ENCODE assay signal across 13 mouse cellular contexts in genomic region chr8:3348142-3348823, GRCm38 (mm10). TPM values are rescaled to one million over a fixed set of nuclear protein-coding genes. Genes with fewer than 3 reads are reported as not detected.
DNase-seq lines count a peak whose midpoint lies in the region; ATAC-seq and TF ChIP-seq lines count a peak whose summit lies in the region.
"Had no signal": no experiment of that assay in that cellular context is flagged by ENCODE, and none has a peak within 500 bp of the region (broad histone marks: within the 10 kb centered on the region; RNA-seq: fewer than 3 reads in every experiment).

No protein-coding gene starts in this region.

- POLR2A ChIA-PET in Patski (lab: Charles Lee) = no interaction called here

- WGBS in hindbrain, postnatal 0 days = 41% methylated on average over 13 of the region's 13 CpGs
- WGBS in hindbrain, embryonic 11.5 days = 50% methylated on average over 13 of the region's 13 CpGs
- 28% methylated on average over 13 of the region's 13 CpGs for WGBS in liver, postnatal 0 days (ENCODE audit: insufficient replicate concordance)

- in situ Hi-C loops in Patski (cut with MboI; ENCODE audit: low pct_unique_long_range_greater_than_20kb) = no loop called here

- TF ChIP-seq EP300 in liver, postnatal 0 days (IDR thresholded peaks at IDR 0.05; ENCODE audit: low read depth) = no peak

- no peak overlapping the region for H3K9ac ChIP-seq in hindbrain, postnatal 0 days (replicated peaks; ENCODE audit: low read length)
- H3K9ac ChIP-seq in hindbrain, embryonic 11.5 days (ENCODE audit: low read depth, low read length) = no peak overlapping the region
- H3K9ac ChIP-seq in liver, postnatal 0 days (replicated peaks) = no peak overlapping the region
- H3K9ac ChIP-seq: lung, embryonic 15.5 days had no signal

- H3K4me3 ChIP-seq in hindbrain, postnatal 0 days (ENCODE audit: low read length) = no peak overlapping the region
- H3K4me3 ChIP-seq in hindbrain, embryonic 11.5 days (ENCODE audit: low read depth, low read length) = no peak overlapping the region
- no peak overlapping the region for H3K4me3 ChIP-seq in liver, postnatal 0 days (ENCODE audit: low read depth, low read length)
- H3K4me3 ChIP-seq: heart, adult 2 months; lung, embryonic 15.5 days had no signal

- H3K9me3 ChIP-seq in hindbrain, postnatal 0 days (ENCODE audit: low read length) = no peaks in the 10 kb centered on the region
- H3K9me3 ChIP-seq in hindbrain, embryonic 11.5 days (ENCODE audit: control insufficient read depth, low read length) = no peaks in the 10 kb centered on the region
- no peaks in the 10 kb centered on the region for H3K9me3 ChIP-seq in liver, postnatal 0 days (ENCODE audit: low read length)
- H3K9me3 ChIP-seq: lung, embryonic 15.5 days had no signal

- ATAC-seq in hindbrain, postnatal 0 days = peak; percentile 66
- ATAC-seq in hindbrain, embryonic 11.5 days (ENCODE audit: low FRiP score) = no peak
- peak; percentile 44 for ATAC-seq in Patski
- peak; percentile 81 for ATAC-seq in liver, postnatal 0 days

- CTCF ChIA-PET in Patski (lab: Charles Lee) = interaction anchor here (1.3 to 3.2 kb wide), 4 partner anchors 11 to 120 kb away, joined by 3 to 22 read pairs (median 4); no protein-coding TSS in a partner anchor

- no peak overlapping the region for H3K4me2 ChIP-seq in hindbrain, postnatal 0 days (ENCODE audit: low read depth, low read length)
- no peak overlapping the region for H3K4me2 ChIP-seq in hindbrain, embryonic 11.5 days (replicated peaks; ENCODE audit: low read depth, low read length)
- no peak overlapping the region for H3K4me2 ChIP-seq in liver, postnatal 0 days (ENCODE audit: low read depth, low read length)
- H3K4me2 ChIP-seq: lung, embryonic 15.5 days had no signal

- H3K27ac ChIP-seq in hindbrain, postnatal 0 days = no peak overlapping the region
- no peak overlapping the region for H3K27ac ChIP-seq in hindbrain, embryonic 11.5 days (ENCODE audit: low read depth, low read length)
- no peak overlapping the region for H3K27ac ChIP-seq in liver, postnatal 0 days (ENCODE audit: low read depth)
- H3K27ac ChIP-seq: heart, adult 2 months; lung, embryonic 15.5 days had no signal

- DNase-seq in hindbrain, postnatal 0 days (ENCODE audit: low spot score) = peak; percentile 20
- no peak for DNase-seq in hindbrain, embryonic 11.5 days (ENCODE audit: low spot score)
- DNase-seq in 3T3-L1 (ENCODE audit: low read depth, low spot score) = peak; percentile 44
- DNase-seq in Patski (ENCODE audit: low read depth, low spot score) = peak; percentile 10
- no peak for DNase-seq in liver, postnatal 0 days
- no peak for DNase-seq in urinary bladder, postnatal 36 days (ENCODE audit: low spot score in 2 of 2)
- no peak for DNase-seq in T-cell, adult 2 months (ENCODE audit: low spot score)
- no peak for DNase-seq in cerebellum, adult 9-10 months
- DNase-seq: heart, adult 2 months; thymus, adult 18-20 months had no signal

- no peaks in the 10 kb centered on the region for H3K36me3 ChIP-seq in hindbrain, postnatal 0 days (ENCODE audit: insufficient read depth, low read length)
- H3K36me3 ChIP-seq in hindbrain, embryonic 11.5 days (ENCODE audit: control insufficient read depth, insufficient read depth, low read length) = no peaks in the 10 kb centered on the region
- H3K36me3 ChIP-seq in liver, postnatal 0 days (replicated peaks; ENCODE audit: insufficient read depth, low read length) = no peaks in the 10 kb centered on the region
- H3K36me3 ChIP-seq: lung, embryonic 15.5 days had no signal

- no peaks in the 10 kb centered on the region for H3K4me1 ChIP-seq in hindbrain, postnatal 0 days (ENCODE audit: insufficient read depth, low read length)
- H3K4me1 ChIP-seq in hindbrain, embryonic 11.5 days (replicated peaks; ENCODE audit: control insufficient read depth, insufficient read depth, low read length) = no peaks in the 10 kb centered on the region
- peaks cover 8% of the 10 kb centered on the region; the same call in 1 of the 2 replicates for H3K4me1 ChIP-seq in liver, postnatal 0 days (ENCODE audit: insufficient read depth)

- no peaks in the 10 kb centered on the region for H3K27me3 ChIP-seq in hindbrain, postnatal 0 days (ENCODE audit: insufficient read depth, low read length)
- H3K27me3 ChIP-seq in hindbrain, embryonic 11.5 days (ENCODE audit: control insufficient read depth, insufficient read depth, low read length) = no peaks in the 10 kb centered on the region
- no peaks in the 10 kb centered on the region for H3K27me3 ChIP-seq in Patski
- no peaks in the 10 kb centered on the region for H3K27me3 ChIP-seq in liver, postnatal 0 days (ENCODE audit: insufficient read depth, low read length)
- H3K27me3 ChIP-seq: lung, embryonic 15.5 days had no signal

- no peak for TF ChIP-seq CTCF in hindbrain, postnatal 0 days (IDR thresholded peaks at IDR 0.05; ENCODE audit: low read depth)
- peak; percentile 21 for TF ChIP-seq CTCF in Patski (IDR thresholded peaks at IDR 0.05)
- peak; percentile 8; the same call in 1 of the 2 replicates for TF ChIP-seq CTCF in liver, postnatal 0 days (IDR thresholded peaks at IDR 0.05; ENCODE audit: low read depth)

RNA-seq across cellular contexts. Expression of gene A430078G23Rik, which starts 4.9 kb away (rescaled TPM):
- not detected in 2 replicates for total RNA-seq in hindbrain, postnatal 0 days (2014; rRNA removed)
- 0.09 TPM in 1 of 2 replicates, not detected in the other for polyA plus RNA-seq in hindbrain, postnatal 0 days (2015; fragmentation: Nextera tagmentation; extraction: Ambion mirVana)
- not detected in 2 replicates for polyA plus RNA-seq in hindbrain, embryonic 11.5 days (2014; fragmentation: Nextera tagmentation; extraction: Ambion mirVana)
- not detected for polyA plus RNA-seq in Patski (2021)
- polyA plus RNA-seq in liver, postnatal 0 days (2015; fragmentation: Nextera tagmentation; extraction: Ambion mirVana) = 1.2 and 1.7 TPM in 2 replicates
- total RNA-seq: layer of hippocampus, adult 18-20 months had no signal
- polyA plus RNA-seq: neural tube, embryonic 11.5 days had no signal

RNA-seq across cellular contexts. Expression of gene Arhgef18, which starts 44.5 kb away (rescaled TPM):
- 45.6 and 50.0 TPM in 2 replicates for total RNA-seq in hindbrain, postnatal 0 days (2014; rRNA removed)
- 5.4 and 5.5 TPM in 2 replicates for polyA plus RNA-seq in hindbrain, postnatal 0 days (2015; fragmentation: Nextera tagmentation; extraction: Ambion mirVana)
- polyA plus RNA-seq in hindbrain, embryonic 11.5 days (2014; fragmentation: Nextera tagmentation; extraction: Ambion mirVana) = 9.2 and 10.9 TPM in 2 replicates
- polyA plus RNA-seq in Patski (2021) = 37.0 TPM
- 1.8 and 1.9 TPM in 2 replicates for polyA plus RNA-seq in liver, postnatal 0 days (2015; fragmentation: Nextera tagmentation; extraction: Ambion mirVana)

Comparison
In these comparisons a context has a peak if more than half of its experiments do, and no peak if none do; other contexts are left out.
1. DNase-seq: peak in hindbrain, postnatal 0 days (single experiment), 3T3-L1 (single experiment) and Patski (single experiment); none in hindbrain, embryonic 11.5 days (single experiment), liver, postnatal 0 days (single experiment), urinary bladder, postnatal 36 days (0 of 2), T-cell, adult 2 months (single experiment) and cerebellum, adult 9-10 months (single experiment).